Mouse (Mus musculus) erythroblast, adult 5-6 weeks (primary cell): ENCODE results near the gene Radil. TPM values are rescaled to one million over a fixed set of nuclear protein-coding genes. Genes with fewer than 3 reads are reported as not detected.

Experiments
- total RNA-seq, 2 experiments: library from RNA; stranded (forward) in 1 of 2; stranded (reverse) in 1 of 2; fragments of 150-400 nt in 1 of 2; fragments of 200-764, 138-1000 nt in 1 of 2; gene quantifications; 2 replicates each; pipeline versions ENCODE4 v1.2.3 to v1.2.4; 2015 to 2017; ENCODE audit warnings: low replicate concordance in 2 of 2

Radil gene
- total RNA-seq, 2 experiments from 2014 or later, result not detected

Other genes with a start within 250 kb of the Radil start
- 3.7 and 5.0 TPM in 2 replicates for gene Foxk1, start 149.6 kb downstream of the Radil start, total RNA-seq (2015; ENCODE audit: low replicate concordance)
- gene Foxk1, start 149.6 kb downstream of the Radil start, total RNA-seq (2017; ENCODE audit: low replicate concordance), result 2.0 and 2.8 TPM in 2 replicates
- gene Ap5z1, start 87.2 kb downstream of the Radil start, total RNA-seq (2015; ENCODE audit: low replicate concordance), result 4.2 and 4.8 TPM in 2 replicates
- 3.3 and 3.7 TPM in 2 replicates for gene Ap5z1, start 87.2 kb downstream of the Radil start, total RNA-seq (2017; ENCODE audit: low replicate concordance)
- gene Papolb, start 21.0 kb downstream of the Radil start, total RNA-seq (2015; ENCODE audit: low replicate concordance), result not detected in 2 replicates
- gene Papolb, start 21.0 kb downstream of the Radil start, total RNA-seq (2017; ENCODE audit: low replicate concordance), result not detected in 2 replicates
- not detected in 2 replicates for gene Mmd2, start 57.7 kb upstream of the Radil start, total RNA-seq (2015; ENCODE audit: low replicate concordance)
- not detected in 2 replicates for gene Mmd2, start 57.7 kb upstream of the Radil start, total RNA-seq (2017; ENCODE audit: low replicate concordance)
- gene Wipi2, start 76.6 kb upstream of the Radil start, total RNA-seq (2015; ENCODE audit: low replicate concordance), result 50.6 and 60.9 TPM in 2 replicates
- gene Wipi2, start 76.6 kb upstream of the Radil start, total RNA-seq (2017; ENCODE audit: low replicate concordance), result 115 and 134 TPM in 2 replicates
- not detected in 2 replicates for gene Slc29a4, start 141.4 kb upstream of the Radil start, total RNA-seq (2015; ENCODE audit: low replicate concordance)
- not detected in 2 replicates for gene Slc29a4, start 141.4 kb upstream of the Radil start, total RNA-seq (2017; ENCODE audit: low replicate concordance)